Mouse (Mus musculus) layer of hippocampus, adult 8-10 months (tissue): ENCODE data around the gene Ckm. TPM values are rescaled to one million over a fixed set of nuclear protein-coding genes. Genes with fewer than 3 reads are reported as not detected.
A peak's percentile ranks its signal among the peaks of the same experiment; 100 is the strongest.

Experiments
- DNase-seq, 2 experiments: peaks; one replicate each; pipeline ENCODE4 v3.0.0; 2022; ENCODE audit warnings: low spot score in 2 of 2
- total RNA-seq, 4 experiments: library from RNA; stranded (reverse); gene quantifications; 2 replicates each; pipeline ENCODE4 v1.2.4; 2022

Gene Ckm
- total RNA-seq, 4 experiments from 2014 or later: 0.18 to 4.8 TPM; not detected in 2

GRCm38 (mm10) chr7:19383708-19384107, 20.9 kb upstream of the Ckm start:
- DNase-seq: no peak

- no peak for DNase-seq
Measured at GRCm38 (mm10) chr7:19388699-19389413, 15.7 kb upstream of the Ckm start.

GRCm38 (mm10) chr7:19394484-19394883, 10.1 kb upstream of the Ckm start:
- no peak for DNase-seq

GRCm38 (mm10) chr7:19399496-19400280, 4.9 kb upstream of the Ckm start:
- no peak for DNase-seq

GRCm38 (mm10) chr7:19400946-19401345, 3.6 kb upstream of the Ckm start:
- no peak for DNase-seq

GRCm38 (mm10) chr7:19402535-19403112, 2.0 kb upstream of the Ckm start:
- no peak for DNase-seq

- no peak for DNase-seq
Measured at GRCm38 (mm10) chr7:19403731-19404296, 762 bp upstream of the Ckm start, which contains the start of gene Klc3. TSS of gene Klc3 (minus strand) at chr7:19404104.

- DNase-seq: peak in 1 of 2 experiments; percentile 81
Measured at GRCm38 (mm10) chr7:19405417-19405816, 841 bp downstream of the Ckm start.

GRCm38 (mm10) chr7:19409753-19410152, 5.2 kb downstream of the Ckm start:
- DNase-seq: no peak

- no peak for DNase-seq
Measured at GRCm38 (mm10) chr7:19410766-19411344, 6.3 kb downstream of the Ckm start.

GRCm38 (mm10) chr7:19411783-19412182, 7.2 kb downstream of the Ckm start:
- no peak for DNase-seq

- DNase-seq: no peak
Measured at GRCm38 (mm10) chr7:19413525-19413924, 8.9 kb downstream of the Ckm start.

GRCm38 (mm10) chr7:19416590-19416989, 12.0 kb downstream of the Ckm start:
- no peak for DNase-seq

GRCm38 (mm10) chr7:19420121-19420520, 15.5 kb downstream of the Ckm start:
- no peak for DNase-seq

- peak; percentile 84 for DNase-seq
Measured at GRCm38 (mm10) chr7:19420821-19421636, 16.5 kb downstream of the Ckm start.

- DNase-seq: no peak
Measured at GRCm38 (mm10) chr7:19423083-19423482, 18.5 kb downstream of the Ckm start.

- DNase-seq: no peak
Measured at GRCm38 (mm10) chr7:19424051-19424450, 19.5 kb downstream of the Ckm start.

- DNase-seq: no peak
Measured at GRCm38 (mm10) chr7:19426349-19426748, 21.8 kb downstream of the Ckm start.

GRCm38 (mm10) chr7:19426888-19427287, 22.3 kb downstream of the Ckm start:
- no peak for DNase-seq

GRCm38 (mm10) chr7:19427999-19428650, 23.5 kb downstream of the Ckm start:
- DNase-seq: no peak
